Mouse (Mus musculus): ENCODE measurements around the gene Tgfbr3. TPM values are rescaled to one million over a fixed set of nuclear protein-coding genes. Genes with fewer than 3 reads are reported as not detected.
A peak's percentile ranks its signal among the peaks of the same experiment; 100 is the strongest.

Gene Tgfbr3
- total RNA-seq, 2 experiments from 2014 or later = 12.2 to 13.4 TPM

DNA sequence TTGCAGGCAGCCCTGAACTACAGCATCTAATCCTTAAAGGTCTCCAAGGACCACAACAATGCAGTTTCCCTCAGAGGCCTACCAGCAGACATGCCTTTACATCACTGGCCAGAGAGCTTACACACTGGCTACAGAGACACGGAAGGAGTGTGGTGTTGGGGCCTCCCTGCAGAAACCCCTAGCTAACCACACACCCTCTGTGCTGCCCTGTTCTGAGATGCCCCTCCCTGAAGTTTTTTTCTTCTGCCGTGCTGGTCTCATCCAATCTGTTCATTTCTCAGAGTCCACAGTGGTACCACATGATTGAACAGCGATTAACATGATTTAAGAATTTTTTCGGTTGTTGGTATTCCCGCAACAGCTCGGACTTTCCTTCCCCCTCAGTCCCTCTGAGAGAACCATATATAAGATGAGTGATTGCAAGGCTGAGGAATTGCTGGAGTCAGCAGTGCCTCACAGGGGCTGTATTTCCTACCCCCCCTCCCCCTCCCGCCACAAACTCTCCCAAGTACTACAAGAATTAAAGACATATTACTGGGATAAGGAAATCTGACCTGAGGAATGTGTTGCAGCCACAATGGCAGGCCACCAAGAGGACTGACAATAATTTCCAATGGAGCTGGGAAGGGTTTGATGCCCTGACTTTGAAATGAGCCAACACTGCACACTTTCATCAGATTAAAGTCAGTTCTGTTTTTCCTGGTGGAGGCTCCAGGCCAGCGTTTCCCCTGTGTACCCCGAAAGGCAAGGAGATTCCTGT is 75.9 kb downstream of the Tgfbr3 start:
- no peak for DNase-seq (ENCODE audit: low spot score in 2 of 2)

DNA sequence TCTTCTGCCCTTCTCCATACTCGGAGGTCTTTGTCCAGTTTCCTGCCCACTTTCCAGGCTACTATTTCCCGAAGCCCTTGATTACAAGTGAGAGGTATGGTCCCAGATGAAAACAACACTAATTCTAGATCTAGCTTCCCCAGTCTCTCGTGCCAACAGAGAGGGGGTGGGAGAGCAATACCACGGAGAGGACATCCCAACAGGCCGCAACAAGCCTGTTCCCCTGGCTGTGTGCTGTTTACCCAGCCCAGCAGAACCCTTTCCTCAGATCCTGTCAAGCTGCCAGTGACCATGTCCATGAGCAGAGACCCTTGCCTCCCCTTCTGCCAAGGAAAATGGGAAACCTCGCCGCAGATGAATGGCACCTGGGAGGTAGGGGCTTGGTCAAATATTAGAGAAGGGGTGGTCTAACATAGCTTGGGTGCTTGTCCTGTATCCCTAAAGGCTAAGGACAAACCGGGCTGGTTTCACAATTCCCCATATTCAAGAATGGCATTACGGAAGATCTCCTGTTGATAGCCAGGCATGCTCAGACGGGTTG is 77.5 kb downstream of the Tgfbr3 start:
- DNase-seq (ENCODE audit: low spot score in 2 of 2) = no peak

DNA sequence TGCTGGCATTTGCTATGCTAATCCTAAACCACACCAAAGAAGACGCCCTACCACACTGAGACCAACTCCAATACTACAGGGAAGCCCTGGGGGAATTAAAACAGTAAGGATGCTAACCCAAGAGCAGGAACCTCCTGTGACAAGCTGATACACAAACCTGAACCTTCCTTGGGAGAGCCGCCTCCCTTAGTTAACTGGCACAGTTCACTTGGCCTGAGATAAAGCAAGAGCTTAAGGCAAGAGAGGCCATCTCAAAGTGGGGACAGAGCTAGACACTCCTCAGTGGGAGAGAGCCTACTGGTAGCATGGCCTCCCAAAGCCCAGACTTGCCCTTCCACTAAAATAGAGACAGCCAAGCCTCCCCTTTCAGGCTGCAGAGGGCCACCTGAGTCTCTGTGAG is 79.4 kb downstream of the Tgfbr3 start:
- DNase-seq (ENCODE audit: low spot score in 2 of 2) = no peak

DNA sequence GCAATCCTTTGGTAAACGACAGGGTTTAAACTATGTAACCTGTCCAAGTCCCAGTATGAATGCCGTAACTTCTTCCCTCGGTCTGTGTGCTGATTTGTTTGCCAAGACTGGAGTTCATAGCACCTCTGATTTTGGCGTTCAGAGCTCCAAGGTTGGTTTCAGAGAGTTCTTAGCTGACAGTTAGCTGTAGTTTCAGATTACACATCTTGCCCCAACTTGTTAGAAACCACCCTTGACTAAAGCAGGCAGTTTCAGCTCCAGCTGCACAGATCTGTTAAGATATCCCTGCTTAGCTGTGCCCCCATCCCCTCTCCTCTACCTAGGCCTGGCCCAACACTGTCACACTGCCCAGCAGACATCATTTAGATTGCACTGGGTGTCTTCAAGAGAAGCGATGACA is 81.5 kb downstream of the Tgfbr3 start:
- no peak for DNase-seq (ENCODE audit: low spot score in 2 of 2)

DNA sequence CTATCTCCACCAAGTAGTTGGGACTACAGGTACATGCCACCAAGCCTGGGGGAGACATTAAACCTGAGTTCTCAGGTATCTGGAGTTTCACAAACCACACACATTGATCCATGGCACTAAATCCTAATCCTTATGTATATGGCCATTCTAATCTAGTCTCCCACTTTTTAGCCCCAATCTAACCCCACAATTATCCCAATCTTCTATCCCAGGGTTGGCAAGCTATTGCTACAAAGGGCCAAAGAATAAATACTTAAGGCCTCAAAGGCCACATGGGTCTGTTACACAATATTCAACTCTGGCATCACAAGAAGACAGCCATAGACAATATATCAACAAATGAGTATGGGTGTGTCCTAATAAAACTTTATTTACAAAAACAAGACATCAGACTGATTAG is 85.1 kb downstream of the Tgfbr3 start:
- no peak for DNase-seq (ENCODE audit: low spot score in 2 of 2)

DNA sequence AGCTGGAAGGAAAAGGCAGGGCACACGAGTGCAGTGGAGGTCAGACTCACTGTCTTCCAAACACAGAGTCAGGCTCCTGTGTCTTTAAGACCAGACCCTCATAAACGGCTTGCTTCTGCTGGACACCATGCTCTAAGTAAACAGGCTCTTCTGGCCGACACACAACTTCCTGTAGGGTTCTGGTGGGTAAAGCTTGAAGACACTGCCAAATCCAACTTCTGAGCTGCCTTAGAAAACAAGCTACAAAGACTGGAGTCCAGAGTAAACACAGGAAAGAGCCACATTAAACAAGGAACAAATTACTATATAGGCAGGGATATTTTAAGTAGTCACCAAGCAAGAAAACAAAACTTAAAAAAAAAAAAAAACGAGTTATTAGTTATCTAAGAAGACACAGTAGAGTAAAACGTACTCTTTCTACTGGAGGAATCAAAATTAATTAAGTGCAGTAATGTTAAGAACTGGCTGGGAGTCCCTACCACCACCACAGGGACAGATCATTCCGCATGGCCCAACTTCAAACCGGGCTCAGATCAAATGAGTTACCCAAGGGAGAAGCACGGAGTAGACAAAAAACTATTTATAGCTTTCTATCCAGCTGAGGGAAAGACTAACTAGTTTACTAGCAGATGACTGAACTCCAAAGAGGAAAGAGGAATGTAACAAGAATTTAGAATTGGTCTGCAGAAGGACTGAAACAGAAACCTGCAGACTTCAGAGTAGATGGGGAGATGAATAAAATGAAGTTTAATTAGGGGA is 86.4 kb downstream of the Tgfbr3 start:
- no peak for DNase-seq (ENCODE audit: low spot score in 2 of 2)

DNA sequence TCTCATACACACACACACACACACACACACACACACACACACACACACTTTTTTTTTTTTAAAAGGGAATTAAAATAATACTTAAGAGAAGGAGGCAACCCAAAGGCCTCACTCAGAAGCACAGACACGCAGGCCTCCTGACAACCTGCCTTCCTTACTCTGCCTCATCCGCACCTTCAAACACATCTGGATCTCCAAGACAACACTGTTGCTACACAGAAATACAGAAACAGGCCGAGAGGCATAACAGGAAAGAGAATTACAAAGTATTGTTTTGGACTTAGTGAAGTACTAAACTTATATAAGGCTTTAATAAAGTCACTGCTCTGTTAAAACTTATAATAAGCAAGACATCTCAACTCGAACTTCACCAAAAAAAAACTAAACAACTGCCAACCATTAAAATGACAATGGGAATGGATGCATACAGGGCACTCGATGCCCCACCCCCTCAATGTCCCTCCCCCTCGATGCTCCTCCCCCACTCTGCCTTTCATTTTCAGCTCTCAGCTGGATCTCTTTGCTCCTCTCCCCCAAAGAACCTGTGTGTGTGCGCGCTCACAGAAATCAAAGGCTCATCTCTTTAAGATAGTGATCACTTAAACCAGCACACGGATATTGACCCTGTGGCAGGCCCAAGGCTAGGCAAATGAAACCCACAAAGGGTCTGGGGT is 87.8 kb downstream of the Tgfbr3 start:
- DNase-seq (ENCODE audit: low spot score in 2 of 2) = no peak

DNA sequence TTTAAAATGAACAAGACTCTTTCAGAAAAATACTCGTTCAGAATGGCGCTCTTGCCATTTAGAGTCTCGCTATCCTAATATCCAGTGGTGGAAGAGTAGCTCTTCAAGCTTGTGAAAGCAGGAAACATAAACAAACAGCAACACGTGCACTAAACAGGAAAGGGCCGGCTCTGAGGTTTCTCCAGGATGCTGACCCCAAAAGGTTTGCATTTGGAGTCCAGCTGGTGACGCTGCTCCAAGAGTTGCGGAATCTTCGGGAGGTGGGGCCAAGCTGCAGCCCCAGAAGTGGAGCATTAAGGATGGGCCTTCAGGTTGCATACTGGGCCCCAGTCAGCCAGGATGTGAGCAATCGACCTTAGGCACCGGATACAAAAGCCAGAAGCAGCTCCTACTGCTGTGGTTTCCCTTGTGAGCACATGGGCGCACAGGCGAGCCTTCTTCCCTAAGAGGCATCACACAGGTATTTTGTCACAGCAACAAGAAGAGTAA is 88.5 kb downstream of the Tgfbr3 start:
- DNase-seq (ENCODE audit: low spot score in 2 of 2) = no peak

DNA sequence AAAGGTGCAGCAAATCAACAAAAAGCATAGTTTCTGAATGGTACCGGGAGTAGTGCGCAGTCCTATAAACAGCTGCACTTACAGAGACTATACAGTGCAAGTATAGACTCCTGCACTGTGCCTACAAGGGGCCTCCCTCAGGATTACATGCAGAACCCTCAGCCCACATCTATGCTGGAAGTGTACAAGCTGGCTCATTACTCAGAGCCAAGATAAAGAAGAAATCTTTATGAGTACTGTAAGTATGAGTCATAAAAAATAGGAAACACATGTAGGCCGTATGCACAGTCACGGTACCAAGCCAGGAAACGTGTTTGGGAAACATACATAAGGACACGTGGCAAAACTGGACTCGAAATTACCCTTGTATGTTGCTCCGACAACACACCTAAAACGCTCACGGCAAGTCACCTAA is 89.2 kb downstream of the Tgfbr3 start:
- peak; percentile 13 for DNase-seq (ENCODE audit: low spot score in 2 of 2)

DNA sequence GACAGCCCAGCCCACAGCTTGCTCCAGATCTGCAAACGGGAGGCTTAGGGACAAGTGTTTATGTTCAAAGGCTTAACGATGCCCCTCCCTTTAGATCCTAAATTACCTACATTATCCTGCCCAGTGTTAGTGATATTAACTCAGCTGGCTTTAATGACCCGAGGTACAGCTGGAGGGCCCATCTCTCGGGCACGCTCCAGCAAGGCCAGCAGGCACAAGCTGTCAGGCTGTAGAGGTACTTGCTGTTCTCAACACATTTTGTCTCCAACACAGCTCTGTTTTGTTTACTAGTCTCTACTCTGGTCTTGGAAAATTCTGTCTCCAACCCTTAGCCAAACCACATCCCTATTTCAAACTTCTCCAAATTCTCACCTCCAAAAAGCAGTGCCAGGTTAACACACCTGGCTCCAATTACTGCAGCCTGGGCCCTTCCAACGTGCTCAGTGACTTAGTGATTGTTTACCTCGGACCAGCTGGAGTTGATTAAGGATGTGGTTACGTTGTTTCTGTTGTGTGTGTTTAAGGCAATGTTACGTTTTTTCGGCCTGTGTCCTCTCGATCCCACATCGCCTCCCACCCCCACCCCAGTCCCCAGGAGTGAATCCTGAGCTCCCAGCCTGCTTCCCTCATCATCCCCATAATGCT is 93.6 kb downstream of the Tgfbr3 start:
- DNase-seq (ENCODE audit: low spot score in 2 of 2) = no peak

DNA sequence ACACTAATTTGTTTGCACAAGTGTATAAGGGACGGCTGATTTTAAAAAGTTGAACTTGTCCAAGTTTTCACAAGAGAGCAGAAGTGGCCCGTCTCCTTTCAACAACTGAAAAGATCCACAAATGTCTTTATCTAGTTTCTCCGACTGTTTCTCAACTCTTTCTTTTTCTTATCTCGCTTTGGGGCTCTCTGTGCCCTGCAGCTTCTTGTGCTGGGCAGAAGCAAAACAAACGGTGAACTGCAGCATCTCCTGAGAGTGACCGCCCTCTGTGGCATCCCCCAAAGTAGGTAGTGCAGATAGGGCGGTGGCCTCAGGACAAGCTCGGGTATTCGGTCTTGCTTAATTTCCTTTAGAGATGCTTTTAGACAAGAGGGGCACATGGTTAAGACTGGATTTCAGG is 96.3 kb downstream of the Tgfbr3 start:
- DNase-seq (ENCODE audit: low spot score in 2 of 2) = no peak

DNA sequence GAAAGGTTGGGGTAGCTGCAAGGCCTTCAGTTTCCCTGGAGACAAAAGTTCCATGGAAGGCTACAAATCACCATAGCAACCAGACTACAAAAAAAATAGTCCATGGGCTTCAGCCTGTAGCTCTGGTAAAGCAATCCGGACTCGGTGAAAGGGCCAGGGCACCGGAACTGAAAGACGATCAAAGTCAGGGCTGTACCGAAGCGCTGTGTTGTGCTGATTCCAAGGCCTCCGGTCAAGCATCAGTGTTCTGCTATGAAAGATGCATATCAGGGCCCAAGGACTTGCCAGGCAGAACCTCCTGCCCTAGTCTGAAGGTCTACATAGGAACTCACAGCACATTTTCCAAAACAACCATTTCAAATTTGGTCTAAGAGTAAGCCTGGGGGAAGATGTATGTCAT is 97.1 kb downstream of the Tgfbr3 start:
- DNase-seq (ENCODE audit: low spot score in 2 of 2) = no peak

DNA sequence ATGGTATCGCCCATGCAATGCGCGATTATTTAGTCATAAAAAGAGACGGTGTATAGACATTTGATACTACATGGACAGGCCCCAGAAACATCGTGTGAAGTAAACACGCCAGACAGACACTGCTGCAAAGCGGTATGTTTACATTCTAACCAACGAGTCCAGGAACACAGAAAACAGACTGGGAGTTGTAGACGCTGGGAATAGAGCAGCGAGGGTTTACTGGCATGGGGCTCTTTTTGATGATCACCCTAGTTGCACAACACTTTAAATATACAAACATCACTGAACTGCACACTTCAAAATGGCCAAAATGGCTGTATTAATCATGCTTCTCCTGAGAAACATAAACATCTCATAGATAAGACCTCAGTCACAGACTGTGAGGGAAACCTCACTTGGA is 100.9 kb downstream of the Tgfbr3 start:
- no peak for DNase-seq (ENCODE audit: low spot score in 2 of 2)

DNA sequence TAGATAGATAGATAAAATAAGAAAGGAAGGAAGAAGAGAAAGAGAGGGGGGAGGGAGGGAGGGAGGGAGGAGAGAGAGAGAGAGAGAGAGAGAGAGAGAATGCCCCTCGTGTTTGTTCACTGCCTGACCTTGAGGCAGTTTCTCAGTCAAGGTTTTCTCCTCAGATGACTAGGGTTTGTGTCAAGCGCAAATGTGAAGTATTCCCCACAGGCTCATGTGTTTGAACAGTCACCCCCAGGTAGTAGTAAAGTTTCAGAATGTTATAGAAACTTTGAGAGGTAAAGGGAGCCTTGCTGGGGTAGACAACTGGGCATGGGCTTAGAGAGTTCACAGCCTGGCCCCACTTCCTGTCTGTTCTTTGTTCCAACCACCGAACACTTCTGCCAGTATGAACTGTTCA is 103.2 kb downstream of the Tgfbr3 start:
- no peak for DNase-seq (ENCODE audit: low spot score in 2 of 2)

DNA sequence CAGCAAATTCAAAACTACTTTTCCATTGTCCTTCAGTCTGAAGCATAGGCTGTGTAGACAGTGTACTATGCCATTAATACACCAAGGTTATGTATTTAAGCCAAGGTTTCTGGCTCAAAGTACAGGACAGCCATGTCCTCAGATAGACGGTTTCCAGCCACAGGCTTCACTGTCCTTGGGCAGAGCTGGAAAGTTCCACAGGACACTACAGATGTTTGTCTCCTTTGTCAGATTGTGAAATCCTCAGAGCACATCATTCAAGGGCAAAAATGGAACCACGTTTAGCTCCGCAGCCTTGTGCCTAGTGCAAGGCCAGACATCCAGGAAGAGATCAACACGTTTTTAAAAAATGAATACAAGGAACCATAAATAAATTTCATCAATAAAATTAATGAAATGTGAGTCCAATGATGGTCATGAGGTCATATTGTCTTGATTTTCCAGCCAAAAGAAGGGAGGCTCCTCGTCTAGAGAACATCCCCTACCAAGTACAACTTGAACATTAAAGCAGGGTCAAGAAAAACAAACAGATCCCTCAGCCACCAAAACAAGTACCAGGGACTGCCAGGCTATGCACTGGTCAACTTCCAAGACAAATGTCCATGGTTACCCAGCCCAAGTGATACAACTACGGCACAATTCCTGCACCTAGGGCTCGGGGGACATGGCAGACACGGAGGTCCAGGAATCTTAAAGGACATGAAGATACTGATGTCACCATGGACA is 105.1 kb downstream of the Tgfbr3 start:
- no peak for DNase-seq (ENCODE audit: low spot score in 2 of 2)

DNA sequence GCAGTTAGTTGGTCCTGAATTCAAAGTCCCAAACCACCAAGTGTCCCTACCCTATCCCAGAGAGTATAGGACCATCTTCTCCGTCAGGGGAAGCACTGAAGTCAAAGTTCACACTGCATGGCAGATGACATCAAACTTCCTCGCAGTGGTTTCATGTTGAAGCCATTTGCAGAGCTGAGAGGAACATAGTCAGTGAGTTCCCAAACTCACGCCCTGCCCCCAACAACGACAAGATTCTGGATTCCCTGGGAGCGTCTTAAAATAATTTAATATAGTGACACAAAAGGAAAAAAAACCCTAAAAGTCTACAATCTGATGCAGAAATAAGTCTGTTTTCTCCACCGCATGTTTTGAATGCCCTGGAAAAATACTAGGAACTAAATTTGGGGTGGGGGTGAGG is 105.9 kb downstream of the Tgfbr3 start:
- no peak for DNase-seq (ENCODE audit: low spot score in 2 of 2)

DNA sequence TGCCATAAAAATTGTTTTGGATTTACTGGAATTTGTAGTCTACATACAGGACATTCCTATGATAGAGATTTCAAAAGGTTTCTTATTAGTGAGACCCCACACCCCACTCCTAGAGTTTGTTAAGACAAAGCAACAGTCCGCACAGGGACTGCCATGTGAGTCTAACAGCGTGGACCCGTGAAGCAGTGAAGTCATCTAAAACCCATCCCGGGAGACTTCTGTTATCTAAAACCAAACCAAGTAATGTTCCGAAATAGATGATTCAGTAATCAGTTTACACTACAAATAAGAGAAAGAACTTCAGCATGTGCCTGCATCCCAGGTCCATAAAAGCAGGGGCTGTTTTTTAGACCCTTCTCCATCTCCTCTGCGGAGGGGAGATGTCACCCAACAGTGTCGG is 106.7 kb downstream of the Tgfbr3 start:
- DNase-seq (ENCODE audit: low spot score in 2 of 2) = no peak

DNA sequence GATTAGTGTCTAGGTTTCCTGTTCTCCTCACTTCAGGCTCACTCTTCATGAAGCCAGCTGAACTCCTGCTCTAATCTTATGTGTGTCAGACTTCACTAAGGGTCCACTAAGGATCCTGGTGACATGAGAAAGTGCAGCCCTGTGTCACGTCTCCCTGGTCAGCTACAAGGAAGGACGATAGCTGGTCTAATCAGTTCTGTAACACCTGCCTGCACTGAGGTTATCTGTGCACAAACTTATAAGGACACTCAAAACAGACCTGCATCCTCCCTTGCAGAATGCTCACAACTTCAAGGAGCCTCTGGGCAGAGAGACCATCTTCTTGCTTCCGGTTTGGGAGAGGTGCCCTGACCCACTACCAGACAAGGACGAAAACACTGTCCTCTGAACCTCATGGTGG is 107.6 kb downstream of the Tgfbr3 start:
- DNase-seq (ENCODE audit: low spot score in 2 of 2) = no peak

DNA sequence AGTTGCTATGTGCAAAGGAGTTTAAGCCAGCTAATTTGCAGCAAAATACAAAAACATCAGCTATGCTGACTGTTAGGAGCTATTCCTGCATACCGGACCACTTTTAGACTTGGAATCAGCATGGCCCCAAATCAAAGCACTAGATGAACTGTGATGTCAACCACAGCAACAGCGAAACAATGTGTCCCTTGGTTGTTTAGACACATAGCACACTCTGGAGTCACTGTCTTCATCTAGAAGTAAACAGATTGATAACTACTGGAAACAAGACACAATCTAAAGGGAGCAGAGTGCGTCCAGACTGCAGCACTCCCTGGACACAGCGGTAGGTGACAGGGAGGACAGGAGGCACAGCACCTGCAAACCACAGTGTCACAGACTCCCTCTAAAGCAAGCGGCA is 110.2 kb downstream of the Tgfbr3 start:
- DNase-seq (ENCODE audit: low spot score in 2 of 2) = no peak

DNA sequence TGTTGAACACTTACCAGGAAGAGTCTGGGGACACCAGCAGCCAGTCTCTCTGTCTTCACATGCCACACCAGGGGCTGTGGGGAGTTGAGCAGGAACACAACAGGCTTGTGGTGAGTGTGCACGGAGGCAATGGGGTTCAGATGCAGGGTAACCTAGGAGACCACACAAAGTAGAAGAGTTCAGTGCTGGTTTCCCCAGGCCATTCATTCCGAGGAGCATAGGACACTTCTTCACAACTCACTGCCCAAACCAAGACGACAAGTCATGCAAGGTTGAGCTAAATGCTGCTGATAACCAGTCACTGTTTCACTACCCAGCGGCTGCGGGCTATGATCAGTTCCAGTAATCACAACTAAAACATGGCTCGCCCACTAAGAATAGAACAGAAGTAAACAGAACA is 111.6 kb downstream of the Tgfbr3 start:
- no peak for DNase-seq (ENCODE audit: low spot score in 2 of 2)

DNA sequence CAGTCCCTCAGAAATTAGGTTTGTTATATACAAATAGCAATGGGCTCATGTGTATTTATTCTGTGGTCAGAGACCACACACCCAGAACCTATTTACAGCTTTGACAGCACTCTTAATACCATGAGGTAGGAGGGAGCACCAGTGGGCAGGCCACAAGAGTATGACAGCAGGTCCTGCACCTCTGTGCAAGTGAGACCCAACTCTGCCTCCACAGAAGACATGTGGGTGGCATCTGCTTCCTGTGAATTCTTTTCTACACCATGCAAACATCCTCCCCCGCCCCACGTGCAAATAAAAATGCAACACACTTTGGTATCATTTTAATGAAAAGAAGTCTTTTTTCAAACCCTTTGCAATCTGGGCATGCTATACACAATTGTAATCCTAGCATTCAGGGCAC is 112.2 kb downstream of the Tgfbr3 start:
- no peak for DNase-seq (ENCODE audit: low spot score in 2 of 2)
